Mouse (Mus musculus) forebrain, postnatal 0 days (tissue): ENCODE results near the gene Tnfaip3. TPM values are rescaled to one million over a fixed set of nuclear protein-coding genes. Genes with fewer than 3 reads are reported as not detected.
A peak's percentile ranks its signal among the peaks of the same experiment; 100 is the strongest.

ENCODE experiments used
- ATAC-seq: fragments of 200-750 bp; cut with Nextera tagmentation; 2 replicates; pipeline ENCODE4 v1.8.0; 2017; ENCODE audit warnings: mild to moderate bottlenecking, moderate library complexity
- DNase-seq: peaks from one replicate; pipeline ENCODE4 v3.0.0-alpha.2; 2015
- H3K27ac ChIP-seq: fragments of 300-500 bp; sonication (generic); 2 replicates; pipeline ENCODE4 v1.5.1; 2014; ENCODE audit warnings: low read depth, mild to moderate bottlenecking, antibody characterized with exemption, low read length, moderate library complexity, mixed read lengths
- H3K27me3 ChIP-seq: fragments of 300-500 bp; sonication (generic); 2 replicates; pipeline ENCODE4 v1.6.1; 2014; ENCODE audit warnings: mild to moderate bottlenecking, low read length, mixed read lengths; ENCODE audit not compliant: insufficient read depth
- H3K36me3 ChIP-seq: fragments of 300-500 bp; sonication (generic); 2 replicates; pipeline ENCODE4 v1.6.1; 2014; ENCODE audit warnings: mild to moderate bottlenecking, moderate library complexity; ENCODE audit not compliant: insufficient read depth
- H3K4me1 ChIP-seq: fragments of 300-500 bp; sonication (generic); 2 replicates; pipeline ENCODE4 v1.6.1; 2014; ENCODE audit warnings: antibody characterized with exemption; ENCODE audit not compliant: insufficient read depth
- H3K4me2 ChIP-seq: fragments of 300-500 bp; sonication (generic); 2 replicates; pipeline ENCODE4 v1.6.1; 2014; ENCODE audit warnings: low read depth, mild to moderate bottlenecking, moderate library complexity
- H3K4me3 ChIP-seq: fragments of 300-500 bp; sonication (generic); 2 replicates; pipeline ENCODE4 v1.5.1; 2014; ENCODE audit warnings: low read depth, low read length, mixed read lengths
- H3K9ac ChIP-seq: fragments of 300-500 bp; sonication (generic); 2 replicates; pipeline ENCODE4 v1.6.1; 2014; ENCODE audit warnings: mild to moderate bottlenecking
- H3K9me3 ChIP-seq: fragments of 300-500 bp; sonication (generic); 2 replicates; pipeline ENCODE4 v1.6.1; 2016; ENCODE audit warnings: low read length
- CTCF ChIP-seq: sonication (generic); IDR thresholded peaks from 2 replicates; pipeline ENCODE4 v1.5.1; 2016; ENCODE audit warnings: antibody characterized with exemption, control low read depth, low read depth
- WGBS: fragments of 180-500 bp; shearing (Covaris S2); extraction: QIAGEN DNeasy Blood & Tissue Kit; methylation state at CpG from one replicate; pipeline ENCODE4 v1.1.7; 2014; 5-methylcytosine and 5-hydroxymethylcytosine counted together
- polyA plus RNA-seq: library from polyadenylated mRNA; unstranded; fragments of >200 nt; fragmentation: Nextera tagmentation; extraction: Ambion mirVana; gene quantifications from 2 replicates; pipeline ENCODE4 v1.2.1, GENCODE M21; 2015
- total RNA-seq: library from RNA; depleted of rRNA; stranded (reverse); fragments of >200 nt; gene quantifications from 2 replicates; pipeline ENCODE4 v1.2.3, GENCODE M21; 2014

The Tnfaip3 gene
- total and polyA plus RNA-seq, 2 experiments from 2014 or later, result 1.2 to 3.5 TPM

GRCm38 (mm10) chr10:19053524-19053923, 38.1 kb upstream of the Tnfaip3 start:
- no peak overlapping the region for H3K27ac ChIP-seq
- no peak overlapping the region for H3K9ac ChIP-seq
- no peak for DNase-seq
- H3K27me3 ChIP-seq, result no peaks in the 10 kb centered on the region
- TF ChIP-seq CTCF, result no peak
- no peaks in the 10 kb centered on the region for H3K36me3 ChIP-seq
- no peak for ATAC-seq
- H3K9me3 ChIP-seq, result no peaks in the 10 kb centered on the region
- H3K4me1 ChIP-seq, result no peaks in the 10 kb centered on the region
- WGBS, result 49% methylated on average over 1 of the region's 1 CpGs
- H3K4me2 ChIP-seq, result no peak overlapping the region
- no peak overlapping the region for H3K4me3 ChIP-seq

- Histone ChIP-seq H3K9ac (no peak overlapping the region), H3K36me3 (no peaks in the 10 kb centered on the region), H3K9me3 (no peaks in the 10 kb centered on the region), H3K4me2 (no peak overlapping the region), H3K4me1 (no peaks in the 10 kb centered on the region), H3K27me3 (no peaks in the 10 kb centered on the region), H3K4me3 (no peak overlapping the region), H3K27ac (no peak overlapping the region)
- TF ChIP-seq CTCF, result no peak
- 62% methylated on average over 2 of the region's 2 CpGs for WGBS
- DNase-seq (no peak), ATAC-seq (no peak)
Measured at GRCm38 (mm10) chr10:19045986-19046385, 30.5 kb upstream of the Tnfaip3 start.

- ATAC-seq (no peak), DNase-seq (no peak)
- H3K4me2 ChIP-seq, result no peak overlapping the region
- TF ChIP-seq CTCF, result no peak
- H3K9me3 ChIP-seq, result no peaks in the 10 kb centered on the region
- H3K9ac ChIP-seq, result no peak overlapping the region
- H3K4me1 ChIP-seq, result no peaks in the 10 kb centered on the region
- H3K27ac ChIP-seq, result no peak overlapping the region
- no peaks in the 10 kb centered on the region for H3K27me3 ChIP-seq
- no peak overlapping the region for H3K4me3 ChIP-seq
- no peaks in the 10 kb centered on the region for H3K36me3 ChIP-seq
- 86% methylated on average over 9 of the region's 9 CpGs for WGBS
Measured at GRCm38 (mm10) chr10:19044765-19045516, 29.5 kb upstream of the Tnfaip3 start.

- H3K4me2 ChIP-seq, result no peak overlapping the region
- H3K27ac ChIP-seq, result no peak overlapping the region
- H3K4me1 ChIP-seq, result no peaks in the 10 kb centered on the region
- no peaks in the 10 kb centered on the region for H3K27me3 ChIP-seq
- H3K9ac ChIP-seq, result no peak overlapping the region
- no peak for DNase-seq
- no peaks in the 10 kb centered on the region for H3K36me3 ChIP-seq
- no peaks in the 10 kb centered on the region for H3K9me3 ChIP-seq
- ATAC-seq, result no peak
- no peak for TF ChIP-seq CTCF
- WGBS, result 70% methylated on average over 4 of the region's 4 CpGs
- no peak overlapping the region for H3K4me3 ChIP-seq
Measured at GRCm38 (mm10) chr10:19043529-19044262, 28.2 kb upstream of the Tnfaip3 start.

DNA sequence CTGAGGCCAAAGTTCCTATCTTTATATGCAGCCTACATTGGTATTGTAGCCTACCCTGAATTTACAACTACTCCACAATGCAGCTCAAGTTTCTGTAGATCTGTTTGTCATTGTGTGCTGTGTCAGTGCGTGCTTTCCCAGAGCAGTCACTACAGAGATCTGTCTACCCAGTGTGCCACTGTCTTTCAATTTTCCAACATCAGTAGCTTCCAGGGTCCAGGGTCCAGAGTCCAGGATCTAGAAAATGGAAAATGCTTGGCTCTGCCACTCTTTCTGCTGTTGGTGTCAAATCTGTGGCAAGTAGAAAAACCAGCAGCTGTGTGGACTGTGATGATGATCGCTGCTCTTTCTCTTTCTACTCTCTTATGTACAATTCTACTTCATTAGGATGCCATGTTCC, 24.7 kb upstream of the Tnfaip3 start:
- ATAC-seq (no peak), DNase-seq (no peak)
- no peak overlapping the region for H3K27ac ChIP-seq
- H3K27me3 ChIP-seq, result no peaks in the 10 kb centered on the region
- 90% methylated on average over 2 of the region's 2 CpGs for WGBS
- H3K9ac ChIP-seq, result no peak overlapping the region
- no peak overlapping the region for H3K4me2 ChIP-seq
- no peak overlapping the region for H3K4me3 ChIP-seq
- TF ChIP-seq CTCF, result no peak
- H3K36me3 ChIP-seq, result no peaks in the 10 kb centered on the region
- no peaks in the 10 kb centered on the region for H3K9me3 ChIP-seq
- H3K4me1 ChIP-seq, result no peaks in the 10 kb centered on the region

GRCm38 (mm10) chr10:19034764-19035163, 19.3 kb upstream of the Tnfaip3 start:
- Histone ChIP-seq H3K9ac (no peak overlapping the region), H3K4me3 (no peak overlapping the region), H3K27ac (no peak overlapping the region), H3K4me2 (no peak overlapping the region), H3K9me3 (no peaks in the 10 kb centered on the region), H3K36me3 (no peaks in the 10 kb centered on the region), H3K27me3 (no peaks in the 10 kb centered on the region), H3K4me1 (no peaks in the 10 kb centered on the region)
- no peak for TF ChIP-seq CTCF
- 61% methylated on average over 3 of the region's 3 CpGs for WGBS
- DNase-seq (no peak), ATAC-seq (peak; percentile 30; the same call in 1 of the 2 replicates)

DNA sequence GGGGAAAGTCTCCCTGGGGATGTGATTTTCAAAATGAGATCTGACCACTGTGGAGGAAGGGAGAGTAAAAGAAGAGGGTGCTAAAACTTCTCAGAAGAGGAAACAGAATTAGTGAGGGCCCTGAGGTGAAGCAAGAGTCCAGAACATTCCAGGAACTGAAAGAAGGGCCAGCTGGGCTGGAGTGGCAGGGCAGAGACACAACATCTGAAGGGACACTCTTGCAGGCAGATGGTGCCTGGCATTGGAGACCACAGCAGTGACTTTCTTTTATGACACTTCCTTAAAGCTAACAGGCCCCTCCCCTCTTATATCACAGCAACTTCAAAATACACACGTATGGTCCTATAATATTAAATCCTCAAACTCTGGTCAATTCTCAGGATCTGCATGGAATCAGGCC, 18.2 kb upstream of the Tnfaip3 start:
- no peak overlapping the region for H3K27ac ChIP-seq
- no peaks in the 10 kb centered on the region for H3K4me1 ChIP-seq
- no peak overlapping the region for H3K9ac ChIP-seq
- H3K4me2 ChIP-seq, result no peak overlapping the region
- TF ChIP-seq CTCF, result no peak
- H3K36me3 ChIP-seq, result no peaks in the 10 kb centered on the region
- ATAC-seq, result no peak
- DNase-seq, result no peak
- H3K4me3 ChIP-seq, result no peak overlapping the region
- WGBS, result 84% methylated on average over 1 of the region's 1 CpGs
- H3K9me3 ChIP-seq, result no peaks in the 10 kb centered on the region
- H3K27me3 ChIP-seq, result no peaks in the 10 kb centered on the region
